Mouse (Mus musculus) gastrocnemius, postnatal 4 days (tissue): Measurements from ENCODE around the gene Eaf1. TPM values are rescaled to one million over a fixed set of nuclear protein-coding genes. Genes with fewer than 3 reads are reported as not detected.

Source experiments
- total RNA-seq, 2 experiments: library from RNA; stranded (reverse); gene quantifications; 2 replicates each; pipeline ENCODE4 v1.2.3; 2021

The Eaf1 gene
- total RNA-seq, 2 experiments from 2014 or later, result 23.3 to 24.2 TPM

Other genes with a start within 250 kb of the Eaf1 start
- 1 to 10 TPM; 7.3 to 9.4 TPM for gene Phf7, start 243.1 kb upstream of the Eaf1 start, total RNA-seq
- gene Bap1, start 242.9 kb upstream of the Eaf1 start, total RNA-seq, result 10 to 100 TPM; 49.3 to 53.2 TPM
- gene Dnah1, start 170.5 kb upstream of the Eaf1 start, total RNA-seq, result under 1 TPM; 0.70 to 0.81 TPM
- gene Capn7, start 157.8 kb upstream of the Eaf1 start, total RNA-seq, result 10 to 100 TPM; 31.9 to 37.1 TPM
- 10 to 100 TPM; 79.8 to 93.9 TPM for gene Sh3bp5, start 58.3 kb upstream of the Eaf1 start, total RNA-seq
- gene Mettl6, start 641 bp downstream of the Eaf1 start, total RNA-seq, result 10 to 100 TPM; 23.2 to 23.6 TPM
- gene Colq, start 96.9 kb downstream of the Eaf1 start, total RNA-seq, result 10 to 100 TPM; 10.4 to 15.2 TPM
- not detected for gene Gm49387, start 146.5 kb downstream of the Eaf1 start, total RNA-seq
- gene Btd, start 146.6 kb downstream of the Eaf1 start, total RNA-seq, result 10 to 100 TPM; 16.9 to 19.1 TPM
- 10 to 100 TPM; 15.0 to 15.4 TPM for gene Hacl1, start 146.9 kb downstream of the Eaf1 start, total RNA-seq